Mouse (Mus musculus) CD4-positive helper T cell, adult 2 months (primary cell): ENCODE results near the gene Amn.
A peak's percentile ranks its signal among the peaks of the same experiment; 100 is the strongest.

Experiments
- DNase-seq: peaks from one replicate; pipeline ENCODE4 v3.0.0-alpha.2; 2012; ENCODE audit warnings: low read depth, missing footprints, low spot score

Gene Amn

GRCm38 (mm10) chr12:111267673-111268325, 3.1 kb upstream of the Amn start:
- DNase-seq = no peak

DNA sequence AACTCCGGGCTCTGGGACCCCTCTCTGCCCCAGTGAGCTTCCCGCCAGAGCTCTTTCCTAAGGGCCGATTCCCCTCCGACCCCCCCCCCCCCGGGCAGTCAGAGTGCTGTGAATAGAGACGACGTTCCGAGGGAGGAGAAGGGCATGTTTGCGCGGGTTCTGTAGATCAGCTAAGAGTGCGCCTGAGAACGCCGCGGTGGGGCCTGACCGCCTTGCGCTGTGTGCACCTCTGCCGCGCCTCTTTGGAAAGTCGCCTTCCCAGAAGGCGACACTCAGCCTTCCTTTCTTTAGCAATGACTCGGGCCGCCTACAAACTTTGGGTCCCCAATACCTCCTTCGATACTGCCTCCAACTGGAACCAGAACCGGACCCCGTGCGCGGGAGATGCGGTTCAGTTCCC, 511 bp downstream of the Amn start:
- no peak for DNase-seq

- no peak for DNase-seq
Observed at GRCm38 (mm10) chr12:111271966-111272365, 1.1 kb downstream of the Amn start.

DNA sequence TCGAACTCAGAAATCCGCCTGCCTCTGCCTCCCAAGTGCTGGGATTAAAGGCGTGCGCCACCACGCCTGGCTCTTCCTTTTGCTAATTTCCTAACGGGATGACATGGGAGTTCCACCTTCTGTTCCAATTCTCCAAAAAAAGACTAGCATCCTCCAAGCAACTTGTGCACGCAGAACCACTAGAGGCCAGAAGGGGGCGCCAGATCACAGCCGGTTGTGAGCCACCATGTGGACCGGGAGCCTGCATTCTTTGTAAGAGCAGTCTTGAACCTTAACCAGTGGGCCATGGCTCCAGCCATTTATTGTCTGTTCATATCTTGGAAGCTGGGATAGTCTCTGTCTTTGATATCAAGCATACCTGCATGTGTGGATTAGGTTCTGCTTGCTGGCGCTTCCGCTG, 1.5 kb downstream of the Amn start:
- DNase-seq = peak; percentile 58

DNA sequence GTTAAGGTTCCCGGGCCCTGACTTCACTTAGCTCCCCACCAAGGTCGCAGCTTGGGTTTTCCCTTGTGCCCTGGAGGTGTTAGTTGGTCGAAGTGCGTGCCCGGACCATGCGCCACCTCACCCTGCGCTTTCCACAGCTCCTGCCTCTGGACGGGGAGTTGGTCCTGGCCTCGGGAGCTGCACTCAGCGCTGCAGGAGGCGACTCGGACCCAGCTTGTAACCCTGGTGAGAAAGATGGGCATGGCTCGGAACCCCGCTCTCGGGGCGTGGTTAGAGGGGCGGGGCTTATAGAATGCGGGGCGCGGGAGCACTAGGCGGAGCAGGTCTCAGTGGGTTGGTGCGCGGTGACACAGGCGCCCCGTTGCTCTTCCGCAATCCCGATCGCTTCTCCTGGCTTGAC, 3.1 kb downstream of the Amn start:
- DNase-seq = no peak

DNA sequence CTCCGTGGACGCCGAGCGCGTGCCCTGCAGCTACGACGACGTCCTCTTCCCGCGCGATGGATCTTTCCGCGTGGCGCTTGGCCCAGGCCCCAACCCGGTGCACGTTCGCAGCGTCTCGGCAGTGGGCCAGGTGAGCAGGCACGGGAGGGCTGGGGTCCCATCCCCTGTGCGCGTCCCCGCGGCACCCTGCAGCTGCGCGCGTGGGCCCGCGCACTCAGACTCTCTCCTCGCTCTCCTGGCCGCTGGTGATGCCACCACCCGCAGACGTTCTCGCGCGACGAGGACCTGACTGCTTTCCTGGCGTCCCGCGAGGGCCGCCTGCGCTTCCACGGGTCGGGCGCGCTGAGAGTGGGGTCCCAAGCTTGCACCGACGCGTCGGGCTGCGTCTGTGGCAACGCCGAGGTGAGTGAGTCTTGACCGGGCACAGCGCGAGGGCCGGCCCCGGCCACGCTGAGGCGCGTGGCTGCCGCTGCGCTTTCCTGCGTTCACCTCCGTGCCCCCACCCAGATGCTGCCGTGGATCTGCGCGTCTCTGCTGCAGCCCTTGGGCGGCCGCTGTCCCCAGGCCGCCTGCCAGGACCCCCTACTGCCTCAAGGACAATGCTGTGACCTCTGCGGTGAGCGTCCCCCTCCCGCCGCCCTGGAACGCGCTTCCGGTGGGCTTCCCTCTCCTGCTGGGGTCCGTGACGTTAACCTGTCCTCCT, 3.7 kb downstream of the Amn start:
- no peak for DNase-seq

DNA sequence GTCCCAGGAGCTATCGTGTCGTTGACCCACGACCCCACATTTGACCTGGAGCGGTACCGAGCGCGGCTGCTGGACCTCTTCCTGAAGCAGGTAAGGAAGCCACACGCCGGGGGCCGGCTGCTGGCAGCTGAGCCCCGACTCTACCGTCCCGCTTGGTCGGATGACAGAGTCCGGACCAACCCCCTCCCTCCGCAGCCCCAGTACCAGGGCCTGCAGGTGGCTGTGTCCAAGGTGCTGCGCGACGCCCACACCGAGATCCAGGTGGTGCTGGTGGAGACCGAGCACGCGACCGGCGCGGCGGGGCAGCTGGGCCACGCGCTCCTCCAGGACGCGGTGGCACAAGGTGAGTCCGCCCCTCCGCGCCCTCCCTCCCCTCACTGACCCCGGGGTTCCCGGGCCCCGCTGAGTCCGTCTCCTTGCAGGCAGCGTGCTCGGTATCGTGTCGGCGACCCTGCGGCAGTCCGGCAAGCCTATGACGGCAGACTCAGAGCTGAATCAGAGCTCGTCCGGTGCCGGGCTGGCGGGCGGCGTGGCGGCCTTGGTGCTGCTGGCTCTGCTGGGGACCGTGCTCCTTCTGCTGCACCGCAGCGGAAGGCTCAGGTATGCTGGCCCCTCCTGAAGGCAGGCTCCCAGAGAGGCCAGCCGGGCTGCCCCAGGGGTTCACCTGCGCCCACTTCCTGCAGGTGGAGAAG, 4.4 kb downstream of the Amn start:
- DNase-seq = no peak

DNA sequence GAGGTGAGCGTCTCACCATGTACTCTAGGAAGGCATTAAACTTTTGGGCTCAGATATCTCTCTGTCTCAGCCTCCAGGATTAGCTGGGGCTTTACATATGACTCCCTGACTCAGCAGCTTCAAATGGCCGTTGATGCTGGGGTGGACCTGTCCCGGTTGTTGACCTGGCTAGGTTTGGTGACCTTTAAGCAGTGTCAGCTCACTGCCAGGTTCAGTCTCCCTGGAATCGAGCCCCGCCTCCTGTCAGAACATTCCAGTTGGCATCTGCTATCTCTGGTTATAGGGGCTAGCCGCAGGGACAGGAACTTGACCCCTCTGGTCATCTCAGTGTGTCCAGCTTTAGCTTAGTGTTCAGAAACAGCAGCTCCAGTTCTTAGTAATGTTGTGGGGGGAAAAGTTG, 5.5 kb downstream of the Amn start:
- DNase-seq = no peak

GRCm38 (mm10) chr12:111283573-111283972, 12.7 kb downstream of the Amn start:
- DNase-seq = no peak

DNA sequence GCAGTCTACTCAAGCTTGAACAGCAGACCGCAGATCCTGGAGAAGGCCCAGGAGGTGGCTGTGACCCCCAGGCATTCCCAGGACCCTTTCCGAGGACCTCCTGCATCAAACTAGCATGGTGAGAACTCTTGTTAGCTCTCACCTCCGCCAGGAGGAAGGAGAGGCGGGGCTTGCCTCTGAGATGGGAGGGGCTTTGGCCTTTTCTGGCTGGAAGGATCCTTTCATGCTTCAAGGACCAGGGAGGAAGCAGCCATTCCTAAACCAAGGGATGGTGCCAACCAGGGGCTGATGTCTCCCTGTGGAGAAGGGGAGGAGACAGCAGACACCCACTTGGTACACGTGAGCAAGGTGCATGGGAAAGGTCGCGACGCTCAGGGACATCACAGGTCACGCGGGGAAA, 13.6 kb downstream of the Amn start:
- DNase-seq = no peak

DNA sequence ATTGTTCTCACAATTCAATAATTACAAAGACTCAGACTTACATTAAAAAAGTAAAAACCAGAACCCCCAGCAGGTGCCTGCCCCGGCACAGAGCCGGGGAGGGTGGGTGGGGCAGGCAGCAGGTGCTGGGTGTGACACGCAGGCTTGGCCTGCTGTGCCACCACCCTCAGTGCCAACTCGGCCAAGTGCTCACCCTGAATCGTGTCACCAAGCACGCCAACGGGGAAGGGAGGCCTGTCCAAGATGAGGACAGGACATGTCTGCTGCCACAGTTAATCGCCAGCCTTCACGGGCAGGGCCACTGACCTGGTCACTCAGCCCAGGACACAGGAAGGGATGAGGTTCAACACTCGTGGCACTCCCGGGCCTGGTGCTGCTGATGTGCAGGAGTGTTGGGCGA, 22.1 kb downstream of the Amn start:
- no peak for DNase-seq

GRCm38 (mm10) chr12:111301322-111302017, 30.6 kb downstream of the Amn start:
- DNase-seq = no peak

GRCm38 (mm10) chr12:111302018-111302345, 31.1 kb downstream of the Amn start:
- no peak for DNase-seq

- no peak for DNase-seq
Observed at GRCm38 (mm10) chr12:111303702-111304337, 32.9 kb downstream of the Amn start.

DNA sequence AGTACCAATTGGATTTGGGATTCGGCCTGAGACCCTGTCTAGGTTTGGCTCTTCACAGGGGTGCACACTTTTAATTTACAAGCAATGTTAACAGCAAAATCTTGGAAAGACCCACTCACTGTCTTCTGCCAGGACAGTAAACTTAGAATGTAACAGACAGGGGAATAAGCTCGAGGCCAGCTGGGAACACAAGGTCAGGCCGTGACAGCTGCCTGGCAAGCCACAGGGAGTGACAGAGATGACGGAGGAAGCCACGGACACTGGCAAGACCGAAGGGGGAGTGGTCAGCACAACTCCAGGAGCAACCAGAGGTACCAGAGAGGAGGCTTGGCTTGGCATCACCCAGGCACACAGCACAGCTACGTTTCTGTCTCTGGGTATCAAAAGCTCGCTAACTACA, 35.9 kb downstream of the Amn start:
- DNase-seq = no peak

- no peak for DNase-seq
Observed at GRCm38 (mm10) chr12:111309256-111309655, 38.4 kb downstream of the Amn start.

DNA sequence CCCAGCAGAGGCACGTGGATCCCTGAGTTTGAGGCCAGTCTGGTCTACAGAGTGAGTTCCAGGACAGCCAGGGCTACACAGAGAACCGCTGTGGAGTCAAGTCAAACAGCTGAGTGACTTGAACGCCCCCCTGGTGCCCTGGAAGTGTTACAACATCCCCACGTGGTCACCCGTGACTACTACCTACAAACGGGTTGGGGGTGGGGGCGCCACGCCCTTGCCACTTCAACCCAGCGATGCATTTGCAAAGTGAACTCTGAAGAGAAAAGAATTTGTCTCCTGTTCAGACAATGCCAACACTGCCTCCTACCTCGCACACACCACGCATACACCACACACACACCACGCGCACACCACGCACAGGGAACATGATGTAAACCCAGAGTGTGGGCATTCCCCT, 39.0 kb downstream of the Amn start:
- no peak for DNase-seq

- no peak for DNase-seq
Observed at GRCm38 (mm10) chr12:111311775-111312174, 40.9 kb downstream of the Amn start.

DNA sequence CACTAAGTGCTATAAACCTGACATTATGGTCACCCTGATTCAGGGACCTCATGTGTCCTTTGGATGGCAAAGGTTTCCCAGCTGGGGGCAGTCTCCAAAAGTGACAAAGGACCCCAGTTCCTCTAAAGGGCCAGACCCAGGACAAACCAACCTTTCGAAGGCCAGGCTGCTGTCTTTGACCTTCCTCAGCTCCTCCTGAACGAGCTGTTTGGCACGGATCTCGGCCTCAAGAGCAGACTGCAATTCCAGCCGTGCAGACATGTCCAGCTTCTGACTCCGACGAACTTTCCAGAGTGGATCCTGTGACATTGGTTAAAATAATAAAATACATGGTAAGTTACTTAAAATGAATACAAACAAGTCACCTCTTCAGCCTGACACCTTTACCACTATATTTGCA, 43.4 kb downstream of the Amn start:
- no peak for DNase-seq

- DNase-seq = no peak
Observed at GRCm38 (mm10) chr12:111317694-111318093, 46.8 kb downstream of the Amn start.

DNA sequence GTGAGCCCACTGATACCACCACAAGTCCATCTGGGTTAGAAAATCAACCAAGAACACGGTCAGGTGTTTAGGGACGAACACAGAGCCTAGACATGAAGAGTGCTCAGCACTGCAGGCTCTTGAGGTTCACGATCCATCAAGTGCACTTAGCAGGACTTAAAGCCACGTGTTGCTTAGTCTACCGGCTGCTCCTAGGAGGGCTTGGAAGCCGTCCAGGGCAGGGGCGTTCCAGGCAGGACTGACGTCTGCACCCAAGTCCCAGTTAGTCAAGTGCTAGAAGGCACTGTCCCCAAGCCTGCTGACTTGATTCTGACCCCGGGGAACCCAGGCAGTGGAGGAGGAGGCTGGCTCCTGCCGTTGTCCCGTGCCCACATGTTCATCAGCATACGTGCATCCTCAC, 49.7 kb downstream of the Amn start:
- DNase-seq = no peak

GRCm38 (mm10) chr12:111321832-111322231, 50.9 kb downstream of the Amn start:
- DNase-seq = no peak
